Mouse (Mus musculus) liver, adult 2 months (tissue): ENCODE measurements around the gene Gm10273. TPM values are rescaled to one million over a fixed set of nuclear protein-coding genes. Genes with fewer than 3 reads are reported as not detected.

Source experiments
- DNase-seq: peaks from one replicate; pipeline ENCODE4 v3.0.0-alpha.2; 2011; ENCODE audit warnings: low read depth, low spot score; ENCODE audit errors: extremely low read depth
- H3K27ac ChIP-seq: fragments of 200-500 bp; replicated peaks from 2 replicates; pipeline ENCODE4 v1.5.1; 2012; ENCODE audit warnings: low read depth, mild to moderate bottlenecking, control low read depth, inconsistent platforms, low read length; ENCODE audit not compliant: insufficient read depth
- H3K27me3 ChIP-seq: fragments of 200-500 bp; 2 replicates; pipeline ENCODE4 v1.6.1; 2012; ENCODE audit warnings: mild to moderate bottlenecking, moderate library complexity, low read length, inconsistent platforms; ENCODE audit not compliant: control insufficient read depth, insufficient read depth
- H3K36me3 ChIP-seq: fragments of 200-500 bp; 2 replicates; pipeline ENCODE4 v1.6.1; 2012; ENCODE audit warnings: low read length, inconsistent platforms; ENCODE audit not compliant: control insufficient read depth, insufficient read depth
- H3K4me1 ChIP-seq: fragments of 200-500 bp; 2 replicates; pipeline ENCODE4 v1.6.1; 2011; ENCODE audit warnings: low read length; ENCODE audit not compliant: control insufficient read depth, insufficient read depth
- H3K4me3 ChIP-seq: fragments of 200-500 bp; 2 replicates; pipeline ENCODE4 v1.5.1; 2011; ENCODE audit warnings: low read depth, mild to moderate bottlenecking, control low read depth, low read length, moderate library complexity; ENCODE audit not compliant: insufficient read depth
- H3K79me2 ChIP-seq: fragments of 200-500 bp; 2 replicates; pipeline ENCODE4 v1.6.1; 2012; ENCODE audit warnings: inconsistent platforms, mild to moderate bottlenecking, low read length, moderate library complexity; ENCODE audit not compliant: control insufficient read depth, insufficient read depth
- H3K9ac ChIP-seq: fragments of 200-500 bp; 2 replicates; pipeline ENCODE4 v1.6.1; 2012; ENCODE audit warnings: low read depth, mild to moderate bottlenecking, control low read depth, inconsistent platforms, low read length
- CTCF ChIP-seq: fragments of 200-500 bp; IDR thresholded peaks from 2 replicates; pipeline ENCODE4 v1.5.1; 2011; ENCODE audit warnings: low read depth, low read length, control low read depth
- POLR2A ChIP-seq: fragments of 200-500 bp; IDR thresholded peaks from 2 replicates; pipeline ENCODE4 v1.6.1; 2011; ENCODE audit warnings: low read length, control low read depth; ENCODE audit not compliant: insufficient read depth; ENCODE audit errors: extremely low read depth
- WGBS: fragments of 180-500 bp; shearing (Covaris S2); methylation state at CpG from one replicate; pipeline ENCODE4 v1.1.7; 2018; 5-methylcytosine and 5-hydroxymethylcytosine counted together
- polyA plus RNA-seq: library from polyadenylated mRNA; depleted of rRNA; stranded (reverse); fragments of >200 nt; gene quantifications from 2 replicates; pipeline ENCODE4 v1.2.3, GENCODE M21; 2012
- total RNA-seq: library from RNA; depleted of rRNA; stranded (reverse); fragments of >200 nt; gene quantifications from 2 replicates; pipeline ENCODE4 v1.2.3, GENCODE M21; 2014

Gene Gm10273
- total and polyA plus RNA-seq, 2 experiments, result 3.8 to 7.0 TPM

GRCm38 (mm10) chr10:59426371-59426770 lies 30.9 kb downstream of the Gm10273 start:
- Histone ChIP-seq H3K27ac (no peak overlapping the region), H3K9ac (no peak overlapping the region), H3K4me3 (no peak overlapping the region), H3K4me1 (peaks cover 7% of the 10 kb centered on the region; the same call in 1 of the 2 replicates), H3K79me2 (no peaks in the 10 kb centered on the region), H3K27me3 (no peaks in the 10 kb centered on the region), H3K36me3 (peaks cover 15% of the 10 kb centered on the region)
- DNase-seq, result no peak
- TF ChIP-seq POLR2A, result no peak
- no peak for TF ChIP-seq CTCF
- 66% methylated on average over 4 of the region's 4 CpGs for WGBS

GRCm38 (mm10) chr10:59429448-59430135 lies 34.2 kb downstream of the Gm10273 start:
- Histone ChIP-seq H3K4me1 (peaks cover 11% of the 10 kb centered on the region; the same call in 1 of the 2 replicates), H3K9ac (no peak overlapping the region), H3K4me3 (no peak overlapping the region), H3K79me2 (no peaks in the 10 kb centered on the region), H3K27me3 (no peaks in the 10 kb centered on the region), H3K27ac (no peak overlapping the region), H3K36me3 (no peaks in the 10 kb centered on the region)
- no peak for DNase-seq
- TF ChIP-seq POLR2A (no peak), CTCF (no peak)
- WGBS, result 74% methylated on average over 16 of the region's 16 CpGs

DNA sequence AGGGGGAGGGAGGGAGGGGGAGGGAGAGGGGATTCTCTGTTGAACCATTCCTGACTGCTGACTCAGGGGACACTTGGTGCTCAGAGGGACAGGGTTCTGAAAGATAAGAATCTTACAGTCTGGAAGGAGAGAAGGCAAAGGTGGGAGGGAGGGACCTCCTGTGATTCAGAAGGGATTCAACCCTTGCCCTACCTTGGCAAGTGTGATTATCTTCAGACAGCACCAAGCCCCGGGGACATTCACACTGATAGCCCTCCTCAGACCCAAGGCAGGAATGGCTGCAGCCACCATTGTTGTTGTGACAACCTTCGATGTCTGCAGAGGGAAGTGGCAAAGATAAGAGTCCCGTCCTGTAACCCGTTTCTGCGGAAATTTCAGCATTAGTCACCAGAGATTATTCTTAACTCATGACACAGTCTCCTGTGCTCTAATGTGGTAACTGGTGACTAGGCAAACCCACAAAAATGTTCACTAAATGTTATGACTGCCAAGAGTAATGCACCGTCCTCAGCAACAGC lies 35.3 kb downstream of the Gm10273 start:
- no peak overlapping the region for H3K9ac ChIP-seq
- DNase-seq, result no peak
- no peak for TF ChIP-seq POLR2A
- TF ChIP-seq CTCF, result no peak
- no peak overlapping the region for H3K4me3 ChIP-seq
- H3K36me3 ChIP-seq, result no peaks in the 10 kb centered on the region
- WGBS, result 47% methylated on average over 6 of the region's 6 CpGs
- no peaks in the 10 kb centered on the region for H3K79me2 ChIP-seq
- H3K27ac ChIP-seq, result no peak overlapping the region
- H3K27me3 ChIP-seq, result no peaks in the 10 kb centered on the region
- H3K4me1 ChIP-seq, result peaks cover 11% of the 10 kb centered on the region; the same call in 1 of the 2 replicates

GRCm38 (mm10) chr10:59435746-59436145 lies 40.3 kb downstream of the Gm10273 start:
- H3K9ac ChIP-seq, result no peak overlapping the region; the same call in 1 of the 2 replicates
- H3K4me1 ChIP-seq, result peaks cover 10% of the 10 kb centered on the region; the same call in 1 of the 2 replicates
- H3K27ac ChIP-seq, result no peak overlapping the region
- no peak for DNase-seq
- no peaks in the 10 kb centered on the region for H3K27me3 ChIP-seq
- H3K4me3 ChIP-seq, result no peak overlapping the region
- H3K79me2 ChIP-seq, result no peaks in the 10 kb centered on the region; the same call in 1 of the 2 replicates
- no peaks in the 10 kb centered on the region for H3K36me3 ChIP-seq
- 82% methylated on average over 18 of the region's 18 CpGs for WGBS
- TF ChIP-seq CTCF (no peak), POLR2A (no peak)

GRCm38 (mm10) chr10:59438651-59439050 lies 43.2 kb downstream of the Gm10273 start:
- Histone ChIP-seq H3K27ac (peak overlapping the region; percentile 23), H3K79me2 (no peaks in the 10 kb centered on the region; the same call in 1 of the 2 replicates), H3K9ac (peak overlapping the region; percentile 50), H3K4me1 (peaks cover 9% of the 10 kb centered on the region), H3K36me3 (no peaks in the 10 kb centered on the region), H3K27me3 (no peaks in the 10 kb centered on the region), H3K4me3 (peak overlapping the region; percentile 52)
- TF ChIP-seq CTCF (no peak), POLR2A (no peak)
- 83% methylated on average over 12 of the region's 12 CpGs for WGBS
- no peak for DNase-seq

DNA sequence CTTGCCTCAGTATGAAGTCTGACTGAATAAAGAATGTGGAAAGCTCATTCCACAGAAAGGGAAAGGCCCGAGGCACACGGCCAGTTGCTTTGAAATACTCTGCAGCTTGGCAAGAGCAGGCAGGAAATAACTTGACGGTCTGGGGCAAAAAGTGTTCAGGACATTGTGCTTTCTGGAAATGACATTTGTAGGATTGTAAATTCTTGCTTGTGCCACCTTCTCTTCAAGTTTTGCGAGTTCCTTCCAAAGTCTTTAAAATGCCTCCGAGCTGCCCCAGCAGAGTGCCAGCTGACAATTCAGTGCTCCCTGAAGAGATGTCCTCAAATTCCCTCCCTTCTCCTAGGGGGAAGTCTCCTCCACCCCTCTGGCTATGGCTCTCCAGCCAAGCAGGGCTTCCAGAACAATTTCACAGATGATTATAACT lies 44.1 kb downstream of the Gm10273 start:
- Histone ChIP-seq H3K36me3 (no peaks in the 10 kb centered on the region), H3K9ac (no peak overlapping the region), H3K4me1 (peaks cover 13% of the 10 kb centered on the region), H3K27ac (peak overlapping the region; percentile 45), H3K4me3 (0 out of 2 replicates have a peak overlapping the region, but pooled peaks have one; percentile 46), H3K27me3 (no peaks in the 10 kb centered on the region), H3K79me2 (no peaks in the 10 kb centered on the region; the same call in 1 of the 2 replicates)
- peak; percentile 74 for DNase-seq
- WGBS, result 18% methylated on average over 5 of the region's 5 CpGs
- TF ChIP-seq POLR2A, result no peak
- no peak for TF ChIP-seq CTCF
